Mouse (Mus musculus) cerebellum, postnatal 4 days (tissue): ENCODE measurements around the gene Xpc.
A peak's percentile ranks its signal among the peaks of the same experiment; 100 is the strongest.

Experiments
- DNase-seq, 2 experiments: peaks; one replicate each; pipeline ENCODE4 v3.0.0; 2022; ENCODE audit warnings: low spot score in 2 of 2, mixed read lengths in 1 of 2

The Xpc gene

DNA sequence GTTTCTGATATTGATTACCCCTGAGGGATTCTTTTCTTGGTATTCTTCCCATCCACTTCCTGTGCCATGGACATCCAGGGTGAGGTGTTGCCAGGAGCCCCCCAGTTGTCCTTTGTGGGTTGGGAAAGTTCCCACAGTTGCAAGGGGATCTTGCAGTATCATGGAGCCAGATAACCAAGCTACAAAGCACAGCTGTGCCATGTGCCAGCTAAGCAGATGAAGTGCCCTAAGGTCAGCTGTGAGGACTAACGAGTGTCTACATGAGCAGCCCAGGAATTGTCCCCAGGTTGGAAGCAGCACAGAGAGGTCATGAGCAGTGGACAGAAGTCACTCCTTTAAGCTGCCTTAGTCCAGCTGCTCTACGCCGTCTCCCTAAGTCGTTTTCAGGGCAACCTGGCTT, 9.9 kb upstream of the Xpc start:
- no peak for DNase-seq

DNA sequence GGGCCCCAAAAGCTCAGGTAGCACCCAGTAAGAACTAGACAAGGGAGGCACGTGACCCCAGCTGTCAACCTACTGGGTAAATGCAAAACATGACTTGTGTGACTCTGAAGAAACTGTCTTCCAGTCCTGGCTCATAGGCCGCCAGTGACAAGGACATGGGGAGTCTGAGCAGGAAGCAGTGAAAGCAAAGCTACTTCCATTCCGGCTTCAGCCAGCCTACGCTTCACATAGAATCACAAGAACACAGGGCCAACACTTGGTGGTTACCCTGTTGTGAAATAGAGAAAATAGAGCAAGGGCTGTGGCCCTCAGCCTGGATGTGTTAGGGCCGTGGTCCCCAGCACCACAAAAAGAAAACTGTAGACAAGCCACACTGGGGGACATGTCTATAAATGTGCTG, 7.1 kb upstream of the Xpc start:
- no peak for DNase-seq

- no peak for DNase-seq
Observed at GRCm38 (mm10) chr6:91518454-91519020, 2.8 kb upstream of the Xpc start.

DNA sequence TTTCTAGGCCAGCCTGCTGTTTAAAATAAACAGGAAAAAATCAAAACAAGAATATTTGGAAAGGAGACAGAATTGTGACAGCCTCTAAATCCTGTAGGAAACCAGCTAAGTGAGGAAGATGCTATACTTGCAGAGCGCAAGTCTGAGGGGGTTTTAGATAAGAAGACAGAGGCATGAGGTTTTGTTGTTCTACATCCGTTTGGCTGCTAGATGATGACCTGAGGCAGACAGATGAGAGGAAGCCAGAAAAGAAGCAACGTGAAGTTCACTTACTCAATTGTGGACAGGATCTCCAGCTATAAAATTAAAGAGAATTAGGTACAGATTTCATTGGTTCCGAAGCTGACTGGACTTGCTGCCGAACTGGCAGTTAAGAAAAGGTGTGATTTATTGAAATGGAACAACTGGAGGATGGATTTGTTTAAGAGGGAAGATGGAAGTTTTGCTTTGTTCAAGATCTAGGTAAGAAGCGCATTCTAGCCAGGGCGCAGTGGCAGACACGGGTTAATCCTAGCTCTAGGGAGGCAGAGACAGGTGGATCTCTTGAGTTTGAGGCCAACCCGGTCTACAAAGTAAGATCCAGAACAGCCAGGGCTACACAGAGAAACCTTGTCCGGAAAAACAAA, 838 bp downstream of the Xpc start:
- DNase-seq = no peak

- DNase-seq = no peak
Observed at GRCm38 (mm10) chr6:91514135-91514534, 1.6 kb downstream of the Xpc start.

- DNase-seq = no peak
Observed at GRCm38 (mm10) chr6:91510211-91510610, 5.5 kb downstream of the Xpc start.

GRCm38 (mm10) chr6:91509326-91509725, 6.4 kb downstream of the Xpc start:
- peak; percentile 52 to 70 for DNase-seq

DNA sequence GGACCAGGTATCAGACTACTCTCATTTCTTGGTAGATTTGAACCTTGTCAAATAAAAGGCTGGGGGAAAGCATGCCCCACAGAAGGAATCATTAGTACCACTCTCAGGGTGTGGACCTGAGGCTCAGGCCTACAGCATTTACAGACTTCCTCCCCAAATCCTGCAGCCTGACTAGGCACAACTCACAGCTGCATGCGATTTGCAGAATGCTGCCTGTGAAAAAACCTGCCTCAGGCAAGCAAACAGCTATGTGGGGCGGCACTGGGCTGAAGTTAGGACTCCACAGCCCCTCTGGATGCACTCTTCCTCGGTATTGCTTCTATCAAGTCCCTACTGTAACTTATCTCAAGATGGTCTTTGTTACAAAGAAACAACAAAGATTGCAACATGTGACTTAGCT, 7.6 kb downstream of the Xpc start:
- no peak for DNase-seq

- DNase-seq = no peak
Observed at GRCm38 (mm10) chr6:91506036-91506435, 9.7 kb downstream of the Xpc start.

DNA sequence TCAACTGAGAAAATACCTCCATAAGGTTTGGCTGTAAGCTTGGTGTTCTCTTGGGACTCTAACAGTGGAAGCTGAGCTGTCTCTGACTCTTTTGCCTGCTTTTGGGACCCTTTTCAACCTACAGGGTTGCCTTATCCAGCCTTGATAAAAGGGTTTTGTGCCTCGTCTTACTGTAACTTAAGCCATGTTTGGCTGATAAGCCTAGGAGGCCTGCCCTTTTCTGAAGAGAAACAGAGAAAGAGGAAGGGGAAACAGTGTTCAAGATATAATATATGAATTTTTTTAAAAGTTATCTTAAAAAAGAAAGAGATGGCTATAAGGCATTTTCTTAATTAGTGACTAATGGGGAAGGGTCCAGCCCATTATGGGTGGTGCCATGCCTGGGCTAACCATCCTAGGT, 12.4 kb downstream of the Xpc start:
- DNase-seq = no peak

DNA sequence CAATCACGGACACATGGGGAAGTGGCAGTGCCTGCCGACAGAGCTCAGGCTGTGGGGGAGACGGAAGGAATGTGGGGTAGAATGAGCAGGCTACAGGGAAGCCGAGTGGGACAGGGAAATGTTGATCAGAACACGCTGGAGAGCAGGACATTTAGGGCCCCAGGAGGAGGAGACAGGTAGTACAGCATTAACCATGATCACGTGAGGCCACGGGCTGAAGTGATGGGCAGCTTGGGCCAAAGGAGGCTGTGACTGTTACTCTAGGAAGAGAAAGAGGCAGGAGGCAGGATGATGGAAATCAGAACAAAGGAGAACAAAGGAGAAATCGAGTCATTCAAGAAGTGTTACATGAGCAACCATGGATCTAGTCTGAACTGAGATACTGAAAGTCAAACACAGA, 21.2 kb downstream of the Xpc start:
- no peak for DNase-seq

DNA sequence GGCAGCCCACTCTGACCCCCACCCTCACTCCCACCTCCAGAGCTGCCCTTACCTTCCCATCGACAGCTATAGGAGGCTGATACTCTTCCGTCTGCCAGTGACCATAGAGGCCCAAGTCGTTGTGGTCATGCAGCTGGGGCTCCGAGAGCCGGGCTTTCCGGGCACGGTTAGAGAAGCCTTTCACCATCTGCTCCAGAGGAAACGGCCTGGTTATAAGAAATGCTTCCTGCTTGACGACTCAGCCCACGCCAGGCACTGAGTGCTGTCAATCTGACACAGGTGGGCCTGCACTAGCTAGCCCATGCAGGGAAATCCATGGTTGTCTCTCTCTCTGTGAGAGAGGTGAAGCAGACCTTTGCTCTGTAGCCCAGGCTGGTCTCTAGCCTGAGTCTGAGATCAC, 22.6 kb downstream of the Xpc start:
- DNase-seq = no peak

- DNase-seq = no peak
Observed at GRCm38 (mm10) chr6:91491004-91491403, 24.7 kb downstream of the Xpc start.

- DNase-seq = peak in 1 of 2 experiments; percentile 6
Observed at GRCm38 (mm10) chr6:91489872-91490271, 25.8 kb downstream of the Xpc start.

DNA sequence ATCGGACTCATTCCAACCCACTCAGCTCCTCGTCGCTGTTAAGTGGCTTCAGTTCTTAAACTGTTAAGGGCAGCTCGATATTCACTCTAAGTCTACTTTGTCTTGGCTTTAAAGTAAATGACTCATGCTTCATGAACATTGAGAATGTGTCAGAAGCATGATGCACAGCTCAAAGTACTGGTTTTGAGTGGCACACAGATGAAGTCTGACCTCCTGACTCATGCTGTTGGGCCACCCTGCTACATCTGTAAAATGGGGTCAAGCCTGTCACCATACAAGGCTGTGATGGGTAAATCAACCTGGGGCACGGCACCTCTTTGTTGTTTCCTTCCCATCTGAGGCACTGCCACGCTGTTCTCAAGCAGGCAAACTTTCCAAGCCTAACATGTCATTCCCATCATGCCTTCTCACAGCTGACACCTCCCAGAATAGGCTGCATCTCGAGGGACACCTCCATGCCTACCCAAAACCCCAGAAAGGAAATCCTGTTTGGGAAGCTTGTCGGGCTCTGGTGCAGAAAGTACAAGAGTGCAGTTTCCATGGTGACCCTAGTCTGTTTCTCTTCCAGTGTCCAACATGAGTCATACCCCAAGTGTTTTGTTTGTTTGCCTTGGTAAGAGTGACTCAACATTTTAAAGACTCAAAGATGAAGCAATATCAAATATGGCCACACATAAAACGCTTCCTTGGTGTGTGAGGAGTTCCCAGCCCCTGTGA, 27.0 kb downstream of the Xpc start:
- no peak for DNase-seq

- no peak for DNase-seq
Observed at GRCm38 (mm10) chr6:91486736-91487453, 28.8 kb downstream of the Xpc start.

DNA sequence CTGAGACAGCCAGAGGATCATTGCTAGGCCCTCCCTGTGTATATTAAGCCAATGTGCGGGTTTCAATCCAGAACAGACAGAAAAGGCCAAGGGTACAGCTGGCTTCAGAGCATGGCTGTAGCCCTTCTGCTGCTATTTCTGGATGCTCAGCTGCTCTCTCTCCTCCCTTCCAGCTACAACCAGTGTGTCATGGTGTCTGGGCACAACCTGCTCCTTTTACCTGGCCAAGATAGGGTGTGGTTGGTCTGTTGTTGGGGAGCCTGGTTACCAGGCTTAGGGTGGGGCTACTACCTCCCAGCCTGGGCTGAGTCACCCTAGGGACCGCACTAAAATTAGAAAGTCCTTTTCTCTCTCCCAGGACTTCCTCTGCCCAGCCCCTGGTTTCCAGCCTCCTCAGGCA, 32.3 kb downstream of the Xpc start:
- DNase-seq = no peak

DNA sequence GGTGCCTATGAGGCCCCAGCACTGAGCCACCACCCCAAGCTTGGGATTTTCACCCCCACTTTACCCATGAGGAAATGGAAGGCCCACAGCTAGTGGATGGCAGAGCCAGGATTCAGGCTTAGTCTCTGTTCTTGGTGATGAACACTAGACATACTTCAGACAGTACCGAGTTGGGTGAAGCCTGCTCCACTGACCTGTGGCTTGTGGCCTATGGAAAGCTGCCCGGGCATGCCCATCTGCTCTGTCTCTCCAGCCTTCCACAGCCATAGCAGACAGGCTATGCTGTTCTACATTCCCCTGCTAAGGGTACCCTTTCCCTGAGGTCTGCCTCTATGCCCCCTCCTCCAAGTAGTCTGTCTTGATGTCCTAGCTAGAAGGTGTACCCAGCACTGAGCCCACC, 39.1 kb downstream of the Xpc start:
- DNase-seq = no peak

DNA sequence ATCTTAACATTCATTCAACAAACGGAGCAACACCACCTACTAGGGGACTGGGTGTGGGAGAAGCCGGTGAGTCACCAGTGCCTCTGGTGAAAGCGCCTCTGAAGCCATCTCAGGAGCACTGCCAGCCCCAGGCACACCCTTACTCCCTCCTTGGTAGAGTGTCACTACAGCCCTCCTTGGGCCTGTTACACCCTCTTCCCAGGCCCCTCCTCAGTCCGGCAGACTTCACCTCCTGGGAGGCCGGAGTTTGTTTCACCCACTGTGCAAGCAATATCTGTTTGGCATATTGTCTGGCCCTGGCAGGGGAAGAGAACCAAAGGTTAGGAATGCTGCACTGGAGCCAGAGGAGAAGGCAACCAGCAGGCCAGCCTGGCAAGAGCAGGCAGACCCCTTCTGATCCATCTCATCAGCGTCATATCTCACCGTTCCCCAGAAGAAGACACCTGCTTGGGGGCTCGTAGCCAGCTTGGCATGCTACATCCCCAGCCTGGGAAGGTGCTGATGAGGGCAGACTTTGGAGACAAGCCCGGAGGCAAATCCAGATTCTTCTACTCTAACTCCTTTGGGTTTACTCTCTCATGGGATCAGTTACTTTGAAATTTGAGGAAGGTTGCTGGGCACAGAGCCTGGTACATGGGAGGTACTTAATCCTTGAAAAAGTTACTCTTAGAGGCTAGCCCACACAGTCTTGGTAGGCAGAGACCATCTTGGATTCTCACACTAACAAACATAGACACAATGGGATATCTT, 41.1 kb downstream of the Xpc start:
- DNase-seq = no peak

DNA sequence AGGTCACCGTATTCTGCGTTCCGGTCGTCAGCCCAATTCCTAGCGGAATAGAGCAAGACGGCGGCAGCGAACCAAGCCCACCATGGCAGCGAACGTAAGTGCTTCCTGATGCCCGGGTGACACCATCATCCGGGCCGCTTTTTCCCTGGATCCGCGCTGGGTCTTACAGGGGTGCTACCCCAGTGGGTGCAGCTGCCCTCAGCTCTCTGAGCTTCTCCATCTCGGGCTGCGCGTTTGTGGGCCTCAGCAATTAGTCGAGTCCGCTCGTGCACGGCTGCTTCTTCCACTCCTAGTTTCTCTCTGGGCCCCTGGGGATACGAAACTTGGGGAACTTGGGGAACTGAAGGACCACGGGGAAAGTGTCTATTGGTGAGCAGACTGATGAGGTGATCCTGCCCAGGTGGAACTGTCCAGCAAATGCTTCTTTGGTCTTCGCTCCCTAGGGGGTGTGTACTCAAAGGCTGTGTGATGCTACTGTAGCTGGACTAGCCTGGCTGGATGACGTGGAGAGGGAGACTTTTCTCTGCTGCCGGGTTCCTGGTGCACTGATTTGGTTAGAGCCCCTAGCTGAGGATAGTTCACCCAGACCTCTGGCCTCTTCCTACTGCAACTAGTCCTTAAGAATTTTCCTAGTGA, 41.8 kb downstream of the Xpc start:
- no peak for DNase-seq
